ENCODE assay signal across 9 mouse cellular contexts in genomic region chr9:32709764-32710734, GRCm38 (mm10).
DNase-seq lines count a peak whose midpoint lies in the region; ATAC-seq and TF ChIP-seq lines count a peak whose summit lies in the region.
"Had no signal": no experiment of that assay in that cellular context is flagged by ENCODE, and none has a peak within 500 bp of the region (broad histone marks: within the 10 kb centered on the region; RNA-seq: fewer than 3 reads in every experiment).

No protein-coding gene starts in this region.

- no peak for TF ChIP-seq CTCF in hindbrain, postnatal 0 days (IDR thresholded peaks at IDR 0.05; ENCODE audit: low read depth)

- no peaks in the 10 kb centered on the region for H3K36me3 ChIP-seq in kidney, embryonic 14.5 days (ENCODE audit: control insufficient read depth, insufficient read depth, low read length)
- H3K36me3 ChIP-seq in embryonic facial prominence, embryonic 12.5 days = no peaks in the 10 kb centered on the region
- no peaks in the 10 kb centered on the region for H3K36me3 ChIP-seq in hindbrain, postnatal 0 days (ENCODE audit: insufficient read depth, low read length)
- H3K36me3 ChIP-seq in forebrain, embryonic 12.5 days (replicated peaks) = no peaks in the 10 kb centered on the region
- H3K36me3 ChIP-seq: midbrain, embryonic 13.5 days had no signal

- 48% methylated on average over 17 of the region's 17 CpGs for whole genome bisulfite sequencing in kidney, embryonic 14.5 days
- WGBS in embryonic facial prominence, embryonic 12.5 days = 66% methylated on average over 17 of the region's 17 CpGs
- 83% methylated on average over 17 of the region's 17 CpGs for WGBS in hindbrain, postnatal 0 days
- WGBS in forebrain, embryonic 12.5 days = 83% methylated on average over 17 of the region's 17 CpGs

- H3K9me3 ChIP-seq in kidney, embryonic 14.5 days (ENCODE audit: control insufficient read depth, low read length) = no peaks in the 10 kb centered on the region
- no peaks in the 10 kb centered on the region for H3K9me3 ChIP-seq in embryonic facial prominence, embryonic 12.5 days
- no peaks in the 10 kb centered on the region for H3K9me3 ChIP-seq in hindbrain, postnatal 0 days (ENCODE audit: low read length)
- H3K9me3 ChIP-seq in forebrain, embryonic 12.5 days = no peaks in the 10 kb centered on the region

- DNase-seq in kidney, postnatal 25 days = no peak
- DNase-seq in CD4-positive, CD25-positive, alpha-beta regulatory T cell, adult 2 months (ENCODE audit: low read depth, low spot score) = peak; percentile 70
- no peak for DNase-seq in hindbrain, postnatal 0 days (ENCODE audit: low spot score)
- DNase-seq in cerebellum, adult 11-12 months = no peak

- 0 out of 2 replicates have a peak, but pooled peaks have one; percentile 20 for ATAC-seq in kidney, embryonic 14.5 days (ENCODE audit: low FRiP score, low TSS enrichment)
- ATAC-seq in embryonic facial prominence, embryonic 12.5 days (ENCODE audit: insufficient number of reproducible peaks, insufficient read depth, low FRiP score, low TSS enrichment) = 0 out of 2 replicates have a peak, but pooled peaks have one; percentile 45
- ATAC-seq in megakaryocyte progenitor cell, adult 5-6 weeks (replicated peaks; ENCODE audit: poor library complexity) = peak; percentile 19
- no peak for ATAC-seq in hindbrain, postnatal 0 days
- no peak for ATAC-seq in forebrain, embryonic 12.5 days (ENCODE audit: low FRiP score)
- ATAC-seq: midbrain, embryonic 13.5 days had no signal

- H3K4me1 ChIP-seq in kidney, embryonic 14.5 days (ENCODE audit: control insufficient read depth, insufficient read depth, low read length) = peaks cover 66% of the 10 kb centered on the region
- peaks cover 59% of the 10 kb centered on the region for H3K4me1 ChIP-seq in embryonic facial prominence, embryonic 12.5 days
- H3K4me1 ChIP-seq in hindbrain, postnatal 0 days (ENCODE audit: insufficient read depth, low read length) = no peaks in the 10 kb centered on the region
- H3K4me1 ChIP-seq in forebrain, embryonic 12.5 days = no peaks in the 10 kb centered on the region
- H3K4me1 ChIP-seq: midbrain, embryonic 13.5 days had no signal

- peak overlapping the region; percentile 21 for H3K4me2 ChIP-seq in kidney, embryonic 14.5 days (replicated peaks; ENCODE audit: low read depth, low read length)
- no peak overlapping the region for H3K4me2 ChIP-seq in embryonic facial prominence, embryonic 12.5 days (replicated peaks)
- no peak overlapping the region for H3K4me2 ChIP-seq in hindbrain, postnatal 0 days (ENCODE audit: low read depth, low read length)
- no peak overlapping the region for H3K4me2 ChIP-seq in forebrain, embryonic 12.5 days
- H3K4me2 ChIP-seq: midbrain, embryonic 13.5 days had no signal

- H3K4me3 ChIP-seq in kidney, embryonic 14.5 days (ENCODE audit: low read length) = no peak overlapping the region
- H3K4me3 ChIP-seq in embryonic facial prominence, embryonic 12.5 days = no peak overlapping the region
- H3K4me3 ChIP-seq in hindbrain, postnatal 0 days (ENCODE audit: low read length) = no peak overlapping the region
- no peak overlapping the region for H3K4me3 ChIP-seq in forebrain, embryonic 12.5 days (replicated peaks)
- H3K4me3 ChIP-seq: midbrain, embryonic 13.5 days had no signal

- H3K9ac ChIP-seq in kidney, embryonic 14.5 days (ENCODE audit: low read depth, low read length) = no peak overlapping the region
- H3K9ac ChIP-seq in embryonic facial prominence, embryonic 12.5 days = no peak overlapping the region
- no peak overlapping the region for H3K9ac ChIP-seq in hindbrain, postnatal 0 days (replicated peaks; ENCODE audit: low read length)
- no peak overlapping the region for H3K9ac ChIP-seq in forebrain, embryonic 12.5 days
- H3K9ac ChIP-seq: midbrain, embryonic 13.5 days had no signal

- H3K27ac ChIP-seq in kidney, embryonic 14.5 days (ENCODE audit: low read depth, low read length) = peak overlapping the region; percentile 15; the same call in 1 of the 2 replicates
- no peak overlapping the region for H3K27ac ChIP-seq in embryonic facial prominence, embryonic 12.5 days
- H3K27ac ChIP-seq in hindbrain, postnatal 0 days = no peak overlapping the region
- no peak overlapping the region for H3K27ac ChIP-seq in forebrain, embryonic 12.5 days
- H3K27ac ChIP-seq: midbrain, embryonic 13.5 days had no signal

- no peaks in the 10 kb centered on the region for H3K27me3 ChIP-seq in kidney, embryonic 14.5 days (ENCODE audit: control insufficient read depth, insufficient read depth, low read length)
- H3K27me3 ChIP-seq in embryonic facial prominence, embryonic 12.5 days = no peaks in the 10 kb centered on the region
- H3K27me3 ChIP-seq in hindbrain, postnatal 0 days (ENCODE audit: insufficient read depth, low read length) = no peaks in the 10 kb centered on the region
- H3K27me3 ChIP-seq in forebrain, embryonic 12.5 days = peaks cover 46% of the 10 kb centered on the region

Comparison
In these comparisons a context has a peak if more than half of its experiments do, and no peak if none do; other contexts are left out.
1. ATAC-seq: peak in kidney, embryonic 14.5 days (single experiment), embryonic facial prominence, embryonic 12.5 days (single experiment) and megakaryocyte progenitor cell, adult 5-6 weeks (single experiment); none in hindbrain, postnatal 0 days (single experiment) and forebrain, embryonic 12.5 days (single experiment).